Mouse (Mus musculus): ENCODE results near the gene Plcxd3.

The Plcxd3 gene

GRCm38 (mm10) chr15:4375423-4376220 is at the start of gene Plcxd3:
Gene Plcxd3, plus strand, starts transcription at chr15:4375491.
- DNase-seq, result no peak

- DNase-seq, result no peak
Observed at GRCm38 (mm10) chr15:4331867-4332266, 43.4 kb upstream of the Plcxd3 start.

DNA sequence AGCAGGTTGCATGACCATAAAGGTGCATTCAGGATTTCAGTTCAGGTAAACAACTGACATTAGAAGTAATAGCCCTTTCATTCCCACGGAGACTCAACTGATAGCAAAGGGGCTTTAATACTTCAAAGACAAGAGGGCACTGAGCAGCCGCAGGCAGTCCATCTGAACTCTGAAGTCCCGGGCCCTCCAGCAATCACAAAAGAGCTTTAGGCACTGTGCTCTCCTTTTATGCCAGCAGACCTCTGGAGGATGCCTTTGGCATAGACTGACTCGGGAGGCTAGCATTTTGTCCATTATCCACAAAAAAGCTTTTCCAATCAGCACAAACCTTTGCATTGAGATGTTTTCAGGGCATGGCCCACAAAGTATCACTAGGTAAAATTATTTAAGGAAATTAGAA is 33.7 kb upstream of the Plcxd3 start:
- DNase-seq, result no peak

GRCm38 (mm10) chr15:4348816-4349553 is 26.3 kb upstream of the Plcxd3 start:
- DNase-seq, result no peak

DNA sequence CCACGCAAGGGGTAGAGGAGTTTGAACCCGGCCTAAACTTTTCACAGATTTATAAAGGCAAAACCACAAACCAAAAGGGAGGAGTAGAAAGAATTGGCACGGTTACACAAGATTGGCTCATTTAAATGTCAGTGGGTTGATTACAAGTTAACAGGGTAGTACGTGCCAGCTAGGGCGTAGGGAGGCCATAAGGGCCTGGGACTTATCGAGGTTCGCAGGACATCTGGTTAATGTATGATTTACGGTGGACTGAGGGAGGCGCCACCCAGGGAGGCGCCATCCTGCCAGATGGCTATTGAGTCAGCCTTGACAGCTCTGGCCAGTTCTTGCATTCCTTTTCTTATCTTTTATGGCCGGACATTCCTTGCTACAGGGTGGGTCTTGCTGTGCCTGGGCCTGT is 18.9 kb upstream of the Plcxd3 start:
- DNase-seq, result no peak

DNA sequence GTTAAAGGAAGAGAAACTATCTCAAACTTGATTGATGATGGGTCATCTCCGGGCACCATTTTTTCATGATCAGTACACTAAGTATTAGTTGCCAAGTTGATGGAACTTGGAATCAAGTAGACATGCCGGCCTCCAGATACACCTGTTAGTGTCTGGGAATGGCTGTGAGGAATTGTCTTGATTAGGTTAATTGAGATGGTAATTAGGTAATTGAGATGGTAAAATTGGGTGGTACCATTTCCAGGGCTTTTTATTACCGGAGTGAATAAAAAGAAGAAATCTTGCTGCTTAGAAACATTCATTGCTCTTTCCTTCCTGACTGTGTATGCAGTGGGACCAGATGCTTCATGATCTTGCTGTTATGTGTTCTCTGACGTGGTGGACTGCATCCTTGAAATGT is 17.6 kb upstream of the Plcxd3 start:
- no peak for DNase-seq

DNA sequence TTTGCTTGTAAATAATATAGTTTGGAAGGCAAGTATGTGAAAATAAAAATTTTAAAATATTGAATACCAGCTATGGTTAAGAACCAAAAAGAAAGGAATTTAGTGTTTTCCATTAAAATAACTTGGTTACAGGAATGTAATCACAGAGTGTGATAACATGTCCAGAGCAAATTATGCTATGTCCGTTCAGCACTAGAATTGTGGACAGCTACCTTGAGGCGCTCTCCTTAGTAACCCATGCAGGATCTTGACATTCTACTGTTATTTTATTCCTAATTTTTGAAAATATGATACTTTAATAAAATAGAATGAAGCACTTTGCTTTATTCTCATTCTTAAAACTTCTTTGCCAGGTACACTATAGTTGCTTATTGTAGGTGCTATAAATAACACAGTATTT is 7.5 kb upstream of the Plcxd3 start:
- no peak for DNase-seq

GRCm38 (mm10) chr15:4374453-4374990 is 769 bp upstream of the Plcxd3 start:
- no peak for DNase-seq

GRCm38 (mm10) chr15:4375031-4375422 is 264 bp upstream of the Plcxd3 start:
- no peak for DNase-seq

DNA sequence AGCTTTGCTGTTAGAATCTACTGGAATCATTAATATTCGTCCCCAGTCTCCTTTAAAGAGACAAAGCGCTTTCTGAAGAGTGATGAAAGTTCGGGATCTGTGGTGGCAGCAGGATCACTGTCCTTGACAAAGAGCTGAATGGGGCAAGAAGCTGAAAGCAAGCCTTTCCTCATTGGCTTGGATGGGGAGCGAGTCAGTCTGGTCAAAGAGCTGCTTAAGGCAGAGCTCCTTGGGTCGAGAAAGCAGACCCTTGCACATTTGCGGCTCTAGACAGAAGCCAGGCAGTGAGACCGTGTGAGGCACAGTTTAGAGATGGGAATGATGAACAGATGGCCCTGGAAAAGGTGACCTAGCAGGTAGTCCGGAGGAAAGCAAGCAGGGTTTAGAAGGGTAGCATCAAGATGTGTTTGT is 935 bp downstream of the Plcxd3 start:
- DNase-seq, result no peak

DNA sequence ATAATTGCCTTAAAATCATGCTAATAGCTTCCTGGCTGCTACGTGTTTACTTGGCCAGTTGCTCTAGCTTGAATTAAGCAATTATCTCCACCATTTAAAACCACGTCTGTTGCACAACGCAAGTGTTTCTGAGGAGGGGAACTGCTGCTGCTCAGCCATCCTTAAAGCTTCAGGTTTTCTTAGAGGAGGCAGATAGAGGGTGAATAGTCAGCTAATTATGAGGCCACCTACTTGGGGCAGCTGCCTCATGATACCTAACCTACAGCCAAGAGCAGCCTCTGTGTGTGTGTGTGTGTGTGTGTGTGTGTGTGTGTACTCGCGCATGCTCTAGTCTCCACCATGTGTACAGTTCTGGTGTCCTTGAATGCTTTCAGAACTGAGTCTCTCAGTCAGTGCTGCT is 3.5 kb downstream of the Plcxd3 start:
- DNase-seq, result no peak

GRCm38 (mm10) chr15:4387774-4388173 is 12.5 kb downstream of the Plcxd3 start:
- no peak for DNase-seq

- no peak for DNase-seq
Observed at GRCm38 (mm10) chr15:4400096-4400495, 24.8 kb downstream of the Plcxd3 start.

- DNase-seq, result no peak
Observed at GRCm38 (mm10) chr15:4411333-4411732, 36.0 kb downstream of the Plcxd3 start.

GRCm38 (mm10) chr15:4440081-4440480 is 64.8 kb downstream of the Plcxd3 start:
- no peak for DNase-seq

- no peak for DNase-seq
Observed at GRCm38 (mm10) chr15:4496182-4496581, 120.9 kb downstream of the Plcxd3 start.

- DNase-seq, result no peak
Observed at GRCm38 (mm10) chr15:4496984-4497383, 121.7 kb downstream of the Plcxd3 start.

GRCm38 (mm10) chr15:4498036-4498435 is 122.7 kb downstream of the Plcxd3 start:
- DNase-seq, result no peak

GRCm38 (mm10) chr15:4503366-4503765 is 128.1 kb downstream of the Plcxd3 start:
- DNase-seq, result no peak

- no peak for DNase-seq
Observed at GRCm38 (mm10) chr15:4503826-4504225, 128.5 kb downstream of the Plcxd3 start.

GRCm38 (mm10) chr15:4514724-4515123 is 139.4 kb downstream of the Plcxd3 start:
- no peak for DNase-seq

DNA sequence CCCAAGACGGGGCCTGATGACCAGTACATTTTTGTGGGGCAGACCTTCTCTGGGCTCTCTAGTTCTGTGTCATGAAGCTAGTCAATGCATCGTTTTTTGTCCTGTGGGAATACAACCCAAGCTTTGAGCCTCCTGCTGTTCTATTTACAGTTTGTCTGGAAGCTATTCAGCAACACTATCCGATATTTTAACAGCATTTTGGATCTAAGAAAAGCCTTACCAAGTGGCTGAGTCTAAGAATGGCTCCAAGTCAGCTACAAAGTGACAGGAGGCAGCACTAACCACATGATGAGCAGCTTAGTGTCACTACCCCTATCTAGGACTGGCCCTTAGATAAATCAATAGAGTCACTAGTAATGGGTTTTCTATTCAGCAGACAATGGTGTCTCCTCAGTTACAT is 149.3 kb downstream of the Plcxd3 start:
- no peak for DNase-seq

DNA sequence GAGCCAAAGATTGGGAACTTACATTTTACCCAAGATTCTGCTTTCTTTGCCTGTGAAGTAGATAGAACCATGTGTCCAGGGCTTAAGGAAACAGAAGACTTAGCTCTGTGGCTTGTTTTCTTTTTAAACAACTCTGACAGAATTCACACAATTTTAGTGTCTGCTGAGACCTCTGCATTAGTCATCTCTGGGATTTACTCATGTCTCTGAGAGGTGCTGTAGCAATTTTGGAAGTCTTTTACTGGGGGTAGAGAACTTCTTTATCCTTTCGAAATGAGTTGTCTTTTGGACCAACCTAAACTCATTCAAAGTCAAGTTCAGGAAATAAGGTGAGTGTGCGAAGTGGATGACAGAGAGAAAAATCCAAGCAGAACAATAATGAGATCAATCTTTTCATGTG is 158.4 kb downstream of the Plcxd3 start:
- DNase-seq, result no peak

DNA sequence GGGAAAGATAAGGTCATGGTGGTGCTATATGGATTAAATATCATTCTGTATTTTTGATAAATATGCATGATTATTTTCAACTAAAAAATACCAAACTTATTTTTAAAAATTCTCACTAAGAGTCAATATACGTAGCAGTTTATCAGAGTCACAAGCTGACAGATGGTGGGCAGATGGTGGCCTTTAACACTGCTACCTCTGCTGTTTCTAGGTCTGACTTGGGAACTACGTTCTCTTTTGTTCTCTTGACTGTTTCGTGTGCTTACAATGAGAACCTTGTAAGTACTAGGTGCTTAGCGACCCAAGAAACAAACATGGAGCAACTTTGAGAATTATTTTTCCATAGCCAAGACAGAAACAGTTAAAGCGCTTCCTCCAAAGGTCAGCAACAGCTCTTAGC is 183.8 kb downstream of the Plcxd3 start:
- DNase-seq, result no peak

All from lung, postnatal 10 days (tissue).